Mouse (Mus musculus): ENCODE measurements at regions not wholly inside any gene's neighbourhood (a gene's known extent, or its start where the extent isn't known, plus 50 kb on each side); places are given as distances from the start of the nearest gene placed in this dataset.

DNA sequence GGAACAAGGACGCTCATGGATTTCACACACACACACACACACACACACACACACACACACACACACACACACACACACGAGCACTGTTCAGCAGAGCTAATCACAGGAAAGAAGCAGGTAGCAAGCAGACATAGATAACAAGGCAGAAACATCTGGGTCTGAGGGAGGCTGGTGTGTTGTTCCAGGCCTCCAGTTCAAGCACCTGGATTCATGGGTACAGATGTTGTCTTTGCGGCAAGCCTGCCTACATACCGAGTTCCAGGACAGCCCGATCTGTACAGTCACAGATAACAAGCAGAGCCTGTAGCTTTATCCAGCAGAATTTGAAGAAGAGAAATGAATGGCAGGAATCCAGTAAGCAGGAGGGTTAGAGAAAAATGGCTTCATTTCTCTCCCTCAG, 55.0 kb upstream of the Adgrl2 start:
- DNase-seq: no peak

DNA sequence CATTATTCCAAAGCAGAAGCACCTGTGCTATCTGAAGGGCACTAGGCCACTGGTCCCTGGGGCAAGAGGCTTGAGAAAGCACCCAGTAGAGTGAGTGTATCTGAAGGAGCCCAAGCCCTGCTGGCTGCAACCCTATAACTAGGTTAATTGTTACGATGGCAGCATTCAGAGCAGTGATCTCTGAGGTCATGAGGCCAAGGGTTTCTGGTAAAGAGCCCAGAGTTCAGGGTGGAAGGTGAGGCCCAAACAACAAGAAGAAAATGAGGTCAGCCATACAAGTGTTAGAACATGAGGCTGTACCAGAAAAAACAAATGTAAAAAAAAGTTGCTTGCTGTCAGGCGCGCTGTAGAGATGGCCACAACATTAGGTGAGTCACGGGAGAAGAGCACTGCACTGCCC, 53.5 kb upstream of the Adgrl2 start:
- DNase-seq: no peak

DNA sequence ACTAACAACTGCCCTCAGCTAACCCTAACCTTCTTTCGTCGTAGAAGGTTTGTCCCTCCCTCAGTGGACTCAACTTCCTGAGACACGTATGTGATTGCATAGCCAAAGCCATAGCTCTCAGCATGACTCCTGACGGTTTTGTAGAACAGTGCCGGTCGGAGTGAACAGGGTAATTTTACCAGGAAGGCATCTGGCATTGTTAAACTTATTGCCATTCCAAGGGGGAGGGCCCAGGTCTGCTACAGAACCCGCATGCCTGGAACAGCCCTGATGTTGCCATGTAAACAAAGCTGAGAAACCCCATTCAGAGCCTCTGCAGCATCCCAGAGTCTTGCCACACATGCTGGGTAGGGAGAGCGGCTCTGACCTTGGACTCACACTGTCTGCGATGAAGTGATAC, 52.2 kb upstream of the Adgrl2 start:
- no peak for DNase-seq

DNA sequence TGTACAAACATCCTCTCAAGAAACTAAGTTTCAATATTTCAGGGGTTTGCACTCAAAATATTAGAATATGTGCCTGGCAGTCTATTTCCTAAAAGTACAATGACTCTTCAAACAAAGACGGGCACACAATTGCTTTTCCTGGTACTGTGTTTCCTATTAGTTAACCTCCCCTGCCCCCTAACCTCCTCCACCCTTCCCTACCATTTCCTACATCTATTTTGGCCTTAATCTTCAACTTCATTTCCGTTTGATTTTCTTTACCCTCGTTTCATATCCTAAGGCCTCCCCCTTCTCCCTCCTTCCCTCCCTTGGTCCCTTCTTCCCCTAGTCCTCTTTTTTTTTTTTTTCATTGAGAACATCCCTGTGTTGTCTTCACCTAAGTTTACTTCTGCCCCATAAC, 50.8 kb upstream of the Adgrl2 start:
- DNase-seq: no peak
